ENCODE assay signal across 13 mouse cellular contexts in the genomic region with DNA sequence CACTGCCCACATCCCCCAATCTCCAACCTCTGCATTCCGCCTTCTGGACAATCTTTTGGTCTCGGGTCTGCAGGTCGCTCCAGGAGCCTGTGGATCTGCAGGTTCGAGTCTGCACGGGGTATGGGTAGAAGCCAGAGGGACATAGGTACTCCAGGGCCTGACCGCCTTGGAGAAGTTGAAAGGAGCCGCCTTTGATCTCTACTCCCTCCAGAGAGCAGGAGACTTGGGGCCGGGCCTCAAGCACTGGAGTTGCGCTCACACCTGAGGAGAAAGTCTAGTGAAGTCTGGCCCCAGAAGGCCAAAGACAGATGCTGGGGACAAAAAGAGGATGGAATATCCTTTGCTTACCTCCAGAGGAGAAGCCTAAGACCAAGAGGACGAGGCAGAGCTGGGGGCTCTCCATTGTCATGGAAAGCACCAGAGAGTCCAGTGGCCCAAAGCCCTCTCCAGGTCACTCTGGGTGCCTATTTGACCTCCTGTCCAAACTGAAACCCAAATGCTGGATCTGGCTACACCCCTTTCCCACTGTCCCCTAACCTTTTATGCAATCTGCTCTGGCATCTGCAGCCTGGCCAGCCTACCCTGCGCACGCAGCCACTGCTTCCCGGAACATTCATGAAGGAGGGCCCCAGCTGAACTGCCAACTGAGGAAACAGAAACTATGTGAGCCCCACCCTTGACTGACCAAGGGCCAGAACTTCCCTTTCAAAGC. TPM values are rescaled to one million over a fixed set of nuclear protein-coding genes. Genes with fewer than 3 reads are reported as not detected.
DNase-seq lines count a peak whose midpoint lies in the region; ATAC-seq and TF ChIP-seq lines count a peak whose summit lies in the region.
"Had no signal": no experiment of that assay in that cellular context is flagged by ENCODE, and none has a peak within 500 bp of the region (broad histone marks: within the 10 kb centered on the region; RNA-seq: fewer than 3 reads in every experiment).

No protein-coding gene starts in this region.

- no peak overlapping the region for H3K4me2 ChIP-seq in lung, postnatal 0 days (replicated peaks; ENCODE audit: low read depth, low read length)
- peak overlapping the region; percentile 65 for H3K4me2 ChIP-seq in intestine, postnatal 0 days (replicated peaks; ENCODE audit: low read depth)
- no peak overlapping the region for H3K4me2 ChIP-seq in stomach, embryonic 14.5 days (replicated peaks; ENCODE audit: low read depth, low read length)
- H3K4me2 ChIP-seq in hindbrain, embryonic 11.5 days (replicated peaks; ENCODE audit: low read depth, low read length) = no peak overlapping the region
- H3K4me2 ChIP-seq: forebrain, embryonic 12.5 days had no signal

- no peak overlapping the region for H3K4me3 ChIP-seq in lung, postnatal 0 days (ENCODE audit: low read depth, low read length)
- peak overlapping the region; percentile 26 for H3K4me3 ChIP-seq in intestine, postnatal 0 days (ENCODE audit: low read depth, low read length)
- no peak overlapping the region for H3K4me3 ChIP-seq in stomach, embryonic 14.5 days (ENCODE audit: low read depth, low read length)
- H3K4me3 ChIP-seq in hindbrain, embryonic 11.5 days (ENCODE audit: low read depth, low read length) = no peak overlapping the region
- H3K4me3 ChIP-seq: forebrain, embryonic 12.5 days; myocyte had no signal

- no peak overlapping the region for H3K9ac ChIP-seq in lung, postnatal 0 days (replicated peaks; ENCODE audit: low read depth)
- peak overlapping the region; percentile 38; the same call in 1 of the 2 replicates for H3K9ac ChIP-seq in intestine, postnatal 0 days (ENCODE audit: low read depth, low read length)
- H3K9ac ChIP-seq in stomach, embryonic 14.5 days (replicated peaks; ENCODE audit: low read depth, low read length) = no peak overlapping the region
- H3K9ac ChIP-seq in hindbrain, embryonic 11.5 days (ENCODE audit: low read depth, low read length) = no peak overlapping the region
- H3K9ac ChIP-seq: forebrain, embryonic 12.5 days had no signal

- TF ChIP-seq CTCF in lung, postnatal 0 days (IDR thresholded peaks at IDR 0.05) = no peak
- no peak for TF ChIP-seq CTCF in intestine, postnatal 0 days (IDR thresholded peaks at IDR 0.05; ENCODE audit: low read depth)

- 59% methylated on average over 13 of the region's 13 CpGs for WGBS in lung, postnatal 0 days
- 39% methylated on average over 13 of the region's 13 CpGs for WGBS in intestine, postnatal 0 days
- WGBS in stomach, embryonic 14.5 days = 65% methylated on average over 13 of the region's 13 CpGs
- 74% methylated on average over 13 of the region's 13 CpGs for WGBS in hindbrain, embryonic 11.5 days

- H3K27me3 ChIP-seq in lung, postnatal 0 days (replicated peaks; ENCODE audit: insufficient read depth, low read length) = no peaks in the 10 kb centered on the region
- no peaks in the 10 kb centered on the region for H3K27me3 ChIP-seq in intestine, postnatal 0 days (replicated peaks; ENCODE audit: control insufficient read depth, insufficient read depth, low read length)
- no peaks in the 10 kb centered on the region for H3K27me3 ChIP-seq in stomach, embryonic 14.5 days (ENCODE audit: control insufficient read depth, insufficient read depth, low read length)
- no peaks in the 10 kb centered on the region for H3K27me3 ChIP-seq in hindbrain, embryonic 11.5 days (ENCODE audit: control insufficient read depth, insufficient read depth, low read length)
- H3K27me3 ChIP-seq: CH12.LX had no signal

- H3K36me3 ChIP-seq in lung, postnatal 0 days (ENCODE audit: insufficient read depth, low read length) = no peaks in the 10 kb centered on the region
- H3K36me3 ChIP-seq in intestine, postnatal 0 days (ENCODE audit: control insufficient read depth, insufficient read depth) = peaks cover 31% of the 10 kb centered on the region
- peaks cover 5% of the 10 kb centered on the region for H3K36me3 ChIP-seq in stomach, embryonic 14.5 days (ENCODE audit: control insufficient read depth, insufficient read depth, low read length)
- H3K36me3 ChIP-seq in hindbrain, embryonic 11.5 days (ENCODE audit: control insufficient read depth, insufficient read depth, low read length) = no peaks in the 10 kb centered on the region

- H3K27ac ChIP-seq in lung, postnatal 0 days (ENCODE audit: low read length) = no peak overlapping the region
- peak overlapping the region; percentile 91 for H3K27ac ChIP-seq in intestine, postnatal 0 days (ENCODE audit: low read depth, low read length)
- no peak overlapping the region for H3K27ac ChIP-seq in stomach, embryonic 14.5 days (ENCODE audit: low read length)
- no peak overlapping the region for H3K27ac ChIP-seq in hindbrain, embryonic 11.5 days (ENCODE audit: low read depth, low read length)
- H3K27ac ChIP-seq: forebrain, embryonic 12.5 days had no signal

- ATAC-seq in lung, postnatal 0 days = no peak; the same call in 1 of the 2 replicates
- ATAC-seq in intestine, postnatal 0 days = peak; percentile 75
- peak; percentile 47; the same call in 1 of the 2 replicates for ATAC-seq in stomach, embryonic 14.5 days (ENCODE audit: insufficient number of reproducible peaks, insufficient read depth, low FRiP score, low read depth)
- ATAC-seq in hindbrain, embryonic 11.5 days (ENCODE audit: low FRiP score) = no peak

- DNase-seq in lung, adult 18-20 months = peak; percentile 61 to 68
- DNase-seq in lung, postnatal 0 days (ENCODE audit: low spot score) = no peak
- DNase-seq in liver = peak; percentile 36
- DNase-seq in thymus, adult 18-20 months = no peak
- DNase-seq in hindbrain, embryonic 11.5 days (ENCODE audit: low spot score) = no peak
- DNase-seq: layer of hippocampus, postnatal 36 days had no signal

- no peaks in the 10 kb centered on the region for H3K9me3 ChIP-seq in lung, postnatal 0 days (ENCODE audit: low read length)
- no peaks in the 10 kb centered on the region for H3K9me3 ChIP-seq in intestine, postnatal 0 days (ENCODE audit: control insufficient read depth)
- no peaks in the 10 kb centered on the region for H3K9me3 ChIP-seq in stomach, embryonic 14.5 days (ENCODE audit: control insufficient read depth, low read depth, low read length)
- no peaks in the 10 kb centered on the region for H3K9me3 ChIP-seq in hindbrain, embryonic 11.5 days (ENCODE audit: control insufficient read depth, low read length)
- H3K9me3 ChIP-seq: forebrain, embryonic 12.5 days had no signal

- no peak for TF ChIP-seq EP300 in lung, postnatal 0 days (IDR thresholded peaks at IDR 0.05)

- no peaks in the 10 kb centered on the region for H3K4me1 ChIP-seq in lung, postnatal 0 days (ENCODE audit: insufficient read depth, low read depth, low read length)
- no peaks in the 10 kb centered on the region; the same call in 1 of the 2 replicates for H3K4me1 ChIP-seq in intestine, postnatal 0 days (replicated peaks; ENCODE audit: control insufficient read depth, insufficient read depth, low read length)
- no peaks in the 10 kb centered on the region for H3K4me1 ChIP-seq in stomach, embryonic 14.5 days (ENCODE audit: control insufficient read depth, insufficient read depth, low read length)
- no peaks in the 10 kb centered on the region for H3K4me1 ChIP-seq in hindbrain, embryonic 11.5 days (replicated peaks; ENCODE audit: control insufficient read depth, insufficient read depth, low read length)

RNA-seq across cellular contexts. Expression of a gene that starts 0.5 kb away (rescaled TPM):
- 8.1 and 10.6 TPM in 2 replicates for polyA plus RNA-seq in lung, postnatal 0 days (2015; fragmentation: Nextera tagmentation; extraction: Ambion mirVana)
- polyA plus RNA-seq in intestine, postnatal 0 days (2015; fragmentation: Nextera tagmentation; extraction: Ambion mirVana) = 84.8 and 94.9 TPM in 2 replicates
- polyA plus RNA-seq in stomach, embryonic 14.5 days (2014; fragmentation: Nextera tagmentation; extraction: Ambion mirVana) = 6.7 and 9.4 TPM in 2 replicates
- 1.0 and 2.1 TPM in 2 replicates for polyA plus RNA-seq in hindbrain, embryonic 11.5 days (2014; fragmentation: Nextera tagmentation; extraction: Ambion mirVana)

RNA-seq across cellular contexts. Expression of a gene that starts 11.7 kb away (rescaled TPM):
- polyA plus RNA-seq in lung, postnatal 0 days (2015; fragmentation: Nextera tagmentation; extraction: Ambion mirVana) = 45.0 and 49.0 TPM in 2 replicates
- 55.7 and 57.8 TPM in 2 replicates for polyA plus RNA-seq in intestine, postnatal 0 days (2015; fragmentation: Nextera tagmentation; extraction: Ambion mirVana)
- 101 and 114 TPM in 2 replicates for polyA plus RNA-seq in stomach, embryonic 14.5 days (2014; fragmentation: Nextera tagmentation; extraction: Ambion mirVana)
- 117 and 138 TPM in 2 replicates for polyA plus RNA-seq in hindbrain, embryonic 11.5 days (2014; fragmentation: Nextera tagmentation; extraction: Ambion mirVana)

RNA-seq across cellular contexts. Expression of a gene that starts 11.8 kb away (rescaled TPM):
- polyA plus RNA-seq in lung, postnatal 0 days (2015; fragmentation: Nextera tagmentation; extraction: Ambion mirVana) = 30.6 and 32.1 TPM in 2 replicates
- polyA plus RNA-seq in intestine, postnatal 0 days (2015; fragmentation: Nextera tagmentation; extraction: Ambion mirVana) = 18.3 and 20.8 TPM in 2 replicates
- polyA plus RNA-seq in stomach, embryonic 14.5 days (2014; fragmentation: Nextera tagmentation; extraction: Ambion mirVana) = 37.7 and 39.5 TPM in 2 replicates
- polyA plus RNA-seq in hindbrain, embryonic 11.5 days (2014; fragmentation: Nextera tagmentation; extraction: Ambion mirVana) = 26.9 and 29.9 TPM in 2 replicates

RNA-seq across cellular contexts. Expression of a gene that starts 17.4 kb away (rescaled TPM):
- 0.89 and 0.99 TPM in 2 replicates for polyA plus RNA-seq in lung, postnatal 0 days (2015; fragmentation: Nextera tagmentation; extraction: Ambion mirVana)
- 0.74 and 1.1 TPM in 2 replicates for polyA plus RNA-seq in intestine, postnatal 0 days (2015; fragmentation: Nextera tagmentation; extraction: Ambion mirVana)
- polyA plus RNA-seq in stomach, embryonic 14.5 days (2014; fragmentation: Nextera tagmentation; extraction: Ambion mirVana) = 0.87 and 1.2 TPM in 2 replicates
- 2.9 and 3.2 TPM in 2 replicates for polyA plus RNA-seq in hindbrain, embryonic 11.5 days (2014; fragmentation: Nextera tagmentation; extraction: Ambion mirVana)

RNA-seq across cellular contexts. Expression of a gene that starts 20.0 kb away (rescaled TPM):
- polyA plus RNA-seq in lung, postnatal 0 days (2015; fragmentation: Nextera tagmentation; extraction: Ambion mirVana) = not detected in 2 replicates
- not detected in 2 replicates for polyA plus RNA-seq in intestine, postnatal 0 days (2015; fragmentation: Nextera tagmentation; extraction: Ambion mirVana)
- not detected in 2 replicates for polyA plus RNA-seq in stomach, embryonic 14.5 days (2014; fragmentation: Nextera tagmentation; extraction: Ambion mirVana)
- polyA plus RNA-seq in hindbrain, embryonic 11.5 days (2014; fragmentation: Nextera tagmentation; extraction: Ambion mirVana) = not detected in 2 replicates
- polyA plus RNA-seq: brain, embryonic 14.5 days; forebrain, embryonic 12.5 days; gonadal fat pad, adult 2 months; myocyte had no signal

Comparison
In these comparisons a context has a peak if more than half of its experiments do, and no peak if none do; other contexts are left out.
1. DNase-seq: peak in lung, adult 18-20 months (2 of 2) and liver (single experiment); none in lung, postnatal 0 days (single experiment), thymus, adult 18-20 months (0 of 2) and hindbrain, embryonic 11.5 days (single experiment).
2. ATAC-seq: peak in intestine, postnatal 0 days (single experiment) and stomach, embryonic 14.5 days (single experiment); none in lung, postnatal 0 days (single experiment) and hindbrain, embryonic 11.5 days (single experiment).